Mouse (Mus musculus): ENCODE measurements around the gene Tmem86b. TPM values are rescaled to one million over a fixed set of nuclear protein-coding genes. Genes with fewer than 3 reads are reported as not detected.

The Tmem86b gene
- polyA plus RNA-seq, 1 experiment = 36.2 TPM

DNA sequence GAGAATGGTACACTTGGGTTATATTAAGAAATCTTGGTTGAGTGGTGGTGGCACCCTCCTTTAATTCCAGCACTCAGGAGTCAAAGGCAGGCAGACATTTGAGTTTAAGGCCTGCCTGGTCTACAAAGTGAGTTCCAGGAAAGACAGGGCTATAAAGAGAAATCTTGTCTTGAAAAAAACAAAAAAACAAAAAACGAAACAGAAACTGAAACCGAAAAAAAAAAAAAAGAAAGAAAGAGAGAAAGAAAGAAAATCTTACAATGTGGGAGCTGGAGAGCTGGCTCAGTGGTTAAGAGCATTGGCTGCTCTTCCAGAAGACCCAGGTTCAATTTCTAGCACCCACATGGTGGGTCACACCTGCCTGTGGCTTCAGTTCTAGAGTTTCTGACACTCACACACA is 32.5 kb upstream of the Tmem86b start:
- H3K4me3 ChIP-seq (replicated peaks; ENCODE audit: control insufficient read depth, low read depth, low read length) = no peak overlapping the region
- WGBS = 42% methylated on average over 2 of the region's 2 CpGs
- H3K4me1 ChIP-seq (ENCODE audit: control insufficient read depth, insufficient read depth, low read length) = no peaks in the 10 kb centered on the region
- no peak for TF ChIP-seq POLR2A (IDR thresholded peaks at IDR 0.05; ENCODE audit: borderline replicate concordance, control insufficient read depth, low read depth, low read length)
- no peak for TF ChIP-seq CTCF (IDR thresholded peaks at IDR 0.05; ENCODE audit: control insufficient read depth, insufficient read depth, low read length)
- no peak overlapping the region for H3K27ac ChIP-seq (ENCODE audit: control insufficient read depth, insufficient read depth, low read depth, low read length, poor library complexity)

DNA sequence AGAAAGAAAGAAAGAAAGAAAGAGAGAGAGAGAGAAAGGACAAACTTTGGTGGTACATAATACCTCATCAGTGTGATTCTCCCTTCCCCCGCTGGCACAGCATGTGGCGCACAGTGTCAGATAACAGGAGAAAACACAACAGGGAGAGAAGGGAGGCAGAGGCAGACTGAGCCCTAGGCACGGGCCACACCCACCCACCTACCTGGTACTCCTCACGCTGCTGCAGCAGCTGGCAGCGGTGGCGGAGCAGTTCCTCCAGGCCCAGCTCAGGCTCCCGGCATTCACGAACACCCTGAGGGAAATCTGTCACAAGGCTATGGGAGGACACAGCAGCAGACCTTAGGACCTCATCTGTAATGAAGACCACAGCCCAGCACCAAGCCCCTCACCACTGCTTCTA is 32.0 kb upstream of the Tmem86b start:
- no peak overlapping the region for H3K27ac ChIP-seq (ENCODE audit: control insufficient read depth, insufficient read depth, low read depth, low read length, poor library complexity)
- no peaks in the 10 kb centered on the region for H3K4me1 ChIP-seq (ENCODE audit: control insufficient read depth, insufficient read depth, low read length)
- WGBS = 81% methylated on average over 8 of the region's 8 CpGs
- no peak for TF ChIP-seq POLR2A (IDR thresholded peaks at IDR 0.05; ENCODE audit: borderline replicate concordance, control insufficient read depth, low read depth, low read length)
- no peak for TF ChIP-seq CTCF (IDR thresholded peaks at IDR 0.05; ENCODE audit: control insufficient read depth, insufficient read depth, low read length)
- no peak overlapping the region for H3K4me3 ChIP-seq (replicated peaks; ENCODE audit: control insufficient read depth, low read depth, low read length)

DNA sequence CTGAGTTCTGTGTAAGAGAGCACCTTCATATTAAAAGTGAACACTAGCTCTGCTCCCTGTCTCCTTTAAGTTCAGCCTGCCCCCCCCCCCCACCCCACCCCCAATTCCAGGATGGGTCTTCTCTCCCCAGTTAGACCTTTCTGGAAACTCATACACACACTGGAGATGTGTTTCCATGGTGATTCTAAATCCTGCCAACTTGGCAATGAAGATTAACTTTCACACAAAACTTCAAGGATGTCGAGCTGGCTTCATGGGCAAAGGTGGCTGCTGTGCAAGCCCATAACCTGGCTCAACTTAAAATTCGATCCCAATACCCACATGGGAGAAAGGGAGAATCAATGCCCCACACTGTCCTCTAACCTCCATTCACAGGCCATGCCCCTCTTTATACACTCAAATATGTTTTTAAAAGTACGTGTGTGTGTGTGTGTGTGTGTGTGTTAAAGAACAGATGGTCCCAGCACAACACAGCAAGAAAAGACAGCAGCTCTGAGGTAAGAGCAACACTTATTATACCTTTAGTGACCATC is 28.8 kb upstream of the Tmem86b start:
- no peak overlapping the region for H3K4me3 ChIP-seq (replicated peaks; ENCODE audit: control insufficient read depth, low read depth, low read length)
- no peak overlapping the region for H3K27ac ChIP-seq (ENCODE audit: control insufficient read depth, insufficient read depth, low read depth, low read length, poor library complexity)
- TF ChIP-seq POLR2A (IDR thresholded peaks at IDR 0.05; ENCODE audit: borderline replicate concordance, control insufficient read depth, low read depth, low read length) (no peak), CTCF (IDR thresholded peaks at IDR 0.05; ENCODE audit: control insufficient read depth, insufficient read depth, low read length) (no peak)
- WGBS = 75% methylated on average over 3 of the region's 3 CpGs
- H3K4me1 ChIP-seq (ENCODE audit: control insufficient read depth, insufficient read depth, low read length) = peaks cover 1% of the 10 kb centered on the region

DNA sequence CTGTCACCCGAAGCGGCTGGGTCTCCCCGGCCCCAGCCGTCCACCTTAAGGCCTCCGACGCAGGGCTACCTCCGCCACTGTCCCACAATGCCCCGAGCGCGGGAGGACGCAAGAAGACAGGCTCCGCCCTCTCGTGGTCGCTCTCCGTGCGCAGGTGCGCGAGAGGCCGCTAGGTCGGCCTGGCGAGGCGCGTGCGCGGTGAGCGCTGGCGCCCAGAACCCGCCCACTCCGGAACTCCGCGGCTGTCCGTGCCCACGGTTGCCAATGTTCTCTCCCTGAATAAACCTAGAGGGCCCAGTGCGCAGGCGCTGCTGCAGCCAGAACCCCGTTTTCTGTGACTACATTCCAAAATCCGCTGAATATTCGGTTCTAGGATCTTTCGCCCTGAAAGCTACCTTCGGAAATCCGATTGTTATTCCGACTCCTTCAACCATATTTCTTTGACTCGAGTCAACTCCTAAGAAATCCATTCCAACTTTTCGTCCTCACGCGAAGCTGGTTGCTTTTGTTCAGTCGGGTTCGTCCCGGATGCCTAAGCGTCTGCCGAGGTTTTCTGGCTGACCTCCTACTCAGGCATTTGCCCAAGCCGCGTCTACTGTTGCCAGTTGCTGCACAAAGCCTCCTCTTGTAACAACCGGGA is 27.8 kb upstream of the Tmem86b start, which contains the start of gene Ppp6r1:
Gene Ppp6r1, minus strand, starts transcription at position 108 of the 640 bp plus-strand sequence.
- H3K4me3 ChIP-seq (replicated peaks; ENCODE audit: control insufficient read depth, low read depth, low read length) = peak within 1 kb of the TSS; percentile 94
- H3K4me1 ChIP-seq (ENCODE audit: control insufficient read depth, insufficient read depth, low read length) = peaks cover 4% of the 10 kb centered on the region
- TF ChIP-seq POLR2A (IDR thresholded peaks at IDR 0.05; ENCODE audit: borderline replicate concordance, control insufficient read depth, low read depth, low read length) (peak; percentile 96), CTCF (IDR thresholded peaks at IDR 0.05; ENCODE audit: control insufficient read depth, insufficient read depth, low read length) (peak; percentile 52)
- under 1% methylated on average over 54 of the region's 54 CpGs for WGBS
- peak within 1 kb of the TSS; percentile 93 for H3K27ac ChIP-seq (ENCODE audit: control insufficient read depth, insufficient read depth, low read depth, low read length, poor library complexity)

DNA sequence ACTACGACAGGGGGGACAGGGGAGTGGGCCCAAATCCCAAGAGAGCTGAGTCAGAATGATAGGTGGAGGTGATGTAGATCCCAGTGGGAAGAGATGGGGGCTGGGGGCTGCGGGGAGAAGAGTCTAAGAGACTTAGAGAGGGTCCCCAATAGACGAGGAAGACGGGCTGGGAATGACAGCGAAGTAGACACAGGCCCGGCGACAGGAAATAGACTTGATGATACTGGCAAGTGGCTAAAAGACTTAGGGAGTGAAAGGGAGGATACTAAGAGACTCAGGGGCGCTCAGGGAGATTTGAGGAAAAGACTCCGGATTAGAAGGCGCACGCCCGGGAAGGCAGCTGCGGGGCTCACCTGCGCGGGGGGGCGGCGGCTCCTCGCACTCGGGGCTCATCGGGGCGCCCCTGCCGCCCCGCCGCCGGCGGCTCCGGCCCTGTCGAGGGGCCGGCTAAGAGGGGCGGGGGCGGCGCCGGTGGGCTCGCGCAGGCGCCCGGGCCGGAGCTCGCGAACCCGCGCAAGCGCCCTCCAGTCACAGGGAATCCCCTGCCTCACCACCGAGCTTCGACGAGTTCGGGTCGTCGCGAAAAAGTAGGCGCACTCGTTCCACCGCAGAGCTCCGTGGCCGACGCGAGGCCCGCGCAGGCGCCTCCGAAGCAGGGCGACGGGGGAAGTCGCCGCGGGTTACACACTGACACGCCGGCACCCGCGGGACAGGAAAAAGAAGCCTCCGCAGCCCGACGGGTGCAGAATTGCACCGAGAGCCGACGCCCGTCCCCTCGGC is 27.1 kb upstream of the Tmem86b start:
- WGBS = under 1% methylated on average over 71 of the region's 78 CpGs
- Histone ChIP-seq H3K27ac (ENCODE audit: control insufficient read depth, insufficient read depth, low read depth, low read length, poor library complexity) (peak overlapping the region; percentile 93), H3K4me3 (replicated peaks; ENCODE audit: control insufficient read depth, low read depth, low read length) (peak overlapping the region; percentile 94), H3K4me1 (ENCODE audit: control insufficient read depth, insufficient read depth, low read length) (peaks cover 6% of the 10 kb centered on the region)
- no peak for TF ChIP-seq POLR2A (IDR thresholded peaks at IDR 0.05; ENCODE audit: borderline replicate concordance, control insufficient read depth, low read depth, low read length)
- TF ChIP-seq CTCF (IDR thresholded peaks at IDR 0.05; ENCODE audit: control insufficient read depth, insufficient read depth, low read length) = no peak

DNA sequence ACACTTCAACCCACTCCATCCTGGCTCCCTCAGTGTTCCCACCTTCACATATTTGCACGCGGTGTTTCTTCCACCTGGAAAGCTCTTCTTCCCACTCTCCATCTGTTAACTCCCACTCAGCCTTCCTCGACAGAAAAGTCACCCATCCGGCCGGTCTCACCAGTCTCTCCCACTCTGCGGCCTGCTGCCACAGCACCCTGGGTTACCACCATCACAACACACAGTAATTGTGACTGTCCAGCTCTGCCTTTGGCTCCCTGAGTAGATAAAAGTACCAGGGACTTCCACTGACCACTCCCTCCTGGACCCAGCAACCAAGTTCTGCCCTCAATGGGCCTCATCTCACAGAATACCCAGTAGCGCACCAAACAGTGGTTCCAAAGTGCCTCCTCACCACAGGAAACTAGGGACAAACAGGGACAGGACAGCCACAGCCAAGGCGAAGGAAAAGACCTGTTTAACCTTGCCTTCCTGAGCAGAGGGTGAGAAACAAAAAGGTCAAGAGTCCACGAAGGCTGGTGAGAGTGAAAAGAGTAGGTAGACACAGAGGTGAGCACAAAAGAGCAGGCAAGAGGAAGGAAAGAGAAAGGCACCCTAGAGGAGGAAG is 26.4 kb upstream of the Tmem86b start:
- Histone ChIP-seq H3K4me1 (ENCODE audit: control insufficient read depth, insufficient read depth, low read length) (peaks cover 7% of the 10 kb centered on the region), H3K27ac (ENCODE audit: control insufficient read depth, insufficient read depth, low read depth, low read length, poor library complexity) (peak overlapping the region; percentile 93), H3K4me3 (replicated peaks; ENCODE audit: control insufficient read depth, low read depth, low read length) (peak overlapping the region; percentile 86)
- 3% methylated on average over 9 of the region's 9 CpGs for WGBS
- TF ChIP-seq CTCF (IDR thresholded peaks at IDR 0.05; ENCODE audit: control insufficient read depth, insufficient read depth, low read length) = no peak
- 0 out of 2 replicates have a peak, but pooled peaks have one; percentile 10 for TF ChIP-seq POLR2A (IDR thresholded peaks at IDR 0.05; ENCODE audit: borderline replicate concordance, control insufficient read depth, low read depth, low read length)

DNA sequence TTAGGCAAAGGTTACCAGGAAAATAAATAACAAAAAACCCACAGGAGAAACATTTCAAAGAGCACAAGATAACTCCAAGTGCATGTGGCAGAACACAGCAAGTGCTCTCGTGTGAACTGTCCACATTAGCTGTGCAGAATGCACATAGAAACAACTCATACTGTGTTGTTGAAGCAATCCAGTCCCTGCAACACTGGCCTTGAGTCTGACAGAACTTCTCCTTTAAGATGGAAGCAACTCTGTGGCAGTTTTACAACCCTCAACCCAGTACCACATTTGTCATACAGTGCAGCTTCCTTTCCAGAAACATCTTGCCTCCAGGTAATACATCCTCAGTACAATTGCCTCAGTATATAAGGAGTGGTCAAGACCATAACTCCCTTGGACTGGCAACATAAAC is 25.6 kb upstream of the Tmem86b start:
- Histone ChIP-seq H3K27ac (ENCODE audit: control insufficient read depth, insufficient read depth, low read depth, low read length, poor library complexity) (no peak overlapping the region), H3K4me3 (replicated peaks; ENCODE audit: control insufficient read depth, low read depth, low read length) (peak overlapping the region; percentile 22), H3K4me1 (ENCODE audit: control insufficient read depth, insufficient read depth, low read length) (peaks cover 9% of the 10 kb centered on the region)
- no peak for TF ChIP-seq CTCF (IDR thresholded peaks at IDR 0.05; ENCODE audit: control insufficient read depth, insufficient read depth, low read length)
- no peak for TF ChIP-seq POLR2A (IDR thresholded peaks at IDR 0.05; ENCODE audit: borderline replicate concordance, control insufficient read depth, low read depth, low read length)
- 2% methylated on average over 1 of the region's 1 CpGs for WGBS

DNA sequence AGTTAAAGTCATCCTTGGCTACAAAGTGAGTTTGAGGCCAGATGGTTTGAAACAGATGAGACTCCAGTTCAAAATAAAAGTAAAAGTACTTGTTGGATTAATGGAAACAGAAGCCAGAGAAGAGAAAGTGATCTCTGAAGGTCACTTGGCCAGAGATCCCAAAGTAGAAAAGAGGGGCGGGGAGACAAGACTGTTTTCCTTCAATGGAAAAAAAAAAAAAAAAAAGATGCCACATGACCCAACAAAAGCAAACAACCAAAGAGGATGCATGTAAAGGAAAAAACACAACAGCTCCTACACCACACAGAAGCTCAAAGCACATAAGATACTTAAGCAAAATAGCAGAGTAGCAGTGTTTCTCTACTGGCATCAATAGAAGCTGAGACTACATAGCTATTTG is 24.7 kb upstream of the Tmem86b start:
- H3K4me3 ChIP-seq (replicated peaks; ENCODE audit: control insufficient read depth, low read depth, low read length) = no peak overlapping the region
- H3K27ac ChIP-seq (ENCODE audit: control insufficient read depth, insufficient read depth, low read depth, low read length, poor library complexity) = no peak overlapping the region
- TF ChIP-seq POLR2A (IDR thresholded peaks at IDR 0.05; ENCODE audit: borderline replicate concordance, control insufficient read depth, low read depth, low read length) (no peak), CTCF (IDR thresholded peaks at IDR 0.05; ENCODE audit: control insufficient read depth, insufficient read depth, low read length) (no peak)
- 23% methylated on average over 1 of the region's 1 CpGs for WGBS
- H3K4me1 ChIP-seq (ENCODE audit: control insufficient read depth, insufficient read depth, low read length) = peaks cover 14% of the 10 kb centered on the region
